Mouse (Mus musculus) thymus, postnatal 4 days (tissue): ENCODE data around the gene Ifi35.
"Not testable (repeated sequence)": the region's sequence is repeated elsewhere in the genome, so short reads cannot be mapped to it uniquely, and the experiment has no call there.

ENCODE experiments used
- DNase-seq: peaks from one replicate; pipeline ENCODE4 v3.0.0; 2021

The Ifi35 gene

DNA sequence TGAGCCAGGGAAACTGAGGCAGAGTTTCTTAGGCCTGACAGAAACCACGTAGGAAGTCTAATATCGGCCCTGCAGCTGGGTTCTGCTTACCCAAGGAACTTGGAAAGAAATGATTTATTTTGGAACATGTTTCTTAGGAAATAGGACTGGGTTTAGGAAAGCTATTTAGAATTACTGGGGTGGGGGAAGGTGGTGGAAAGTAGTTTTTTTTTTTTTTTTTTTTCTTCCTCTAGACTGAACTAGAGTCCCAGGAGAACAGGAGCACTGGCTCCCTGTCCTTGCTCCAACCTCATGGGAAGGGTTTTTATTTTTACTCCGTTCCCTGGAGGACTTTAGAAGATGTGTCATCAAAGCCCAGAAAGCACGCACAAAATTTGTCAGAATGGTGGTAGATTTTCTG lies 20.9 kb downstream of the Ifi35 start:
- no peak for DNase-seq

GRCm38 (mm10) chr11:101470206-101470605 lies 22.0 kb downstream of the Ifi35 start:
- DNase-seq, result no peak

DNA sequence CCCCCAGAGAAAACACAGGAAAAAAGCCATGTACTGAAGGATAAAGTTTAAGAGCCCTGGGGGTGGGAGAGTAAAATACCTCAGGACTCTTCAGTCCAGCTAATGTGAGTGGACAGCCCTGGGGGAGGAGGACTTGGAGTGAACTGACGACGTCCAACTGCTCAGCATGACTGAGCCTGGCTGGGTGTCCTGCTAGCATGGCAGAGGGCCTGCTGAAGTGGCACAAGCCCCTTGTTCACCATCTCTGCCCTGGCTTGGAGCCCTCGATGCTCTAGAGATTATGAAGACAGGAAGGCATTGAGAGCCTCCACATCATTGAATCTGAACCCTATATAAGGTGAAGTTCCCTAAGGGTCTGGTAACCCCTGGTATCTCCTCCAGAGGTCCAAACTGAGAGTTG lies 23.7 kb downstream of the Ifi35 start:
- no peak for DNase-seq

GRCm38 (mm10) chr11:101472336-101472735 lies 24.1 kb downstream of the Ifi35 start:
- DNase-seq, result no peak

DNA sequence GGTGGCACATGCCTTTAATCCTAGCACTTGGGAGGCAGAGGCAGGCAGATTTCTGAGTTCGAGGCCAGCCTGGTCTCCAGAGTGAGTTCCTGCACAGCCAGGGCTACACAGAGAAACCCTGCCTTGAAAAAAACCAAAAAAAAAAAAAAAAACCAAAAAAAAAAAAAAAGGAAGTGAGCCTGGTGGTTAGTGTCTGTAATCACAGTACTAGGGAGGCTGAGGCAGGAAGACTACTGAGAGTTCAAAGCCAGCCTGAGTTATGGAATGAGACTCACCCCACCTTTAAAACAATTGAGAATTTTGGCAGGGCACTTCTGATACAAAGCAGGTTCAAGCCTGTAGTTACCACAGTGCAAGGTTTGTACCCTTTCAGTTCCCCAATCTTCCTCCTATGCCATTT lies 25.5 kb downstream of the Ifi35 start:
- DNase-seq, result not testable (repeated sequence)

- no peak for DNase-seq
Observed at GRCm38 (mm10) chr11:101474298-101474697, 26.1 kb downstream of the Ifi35 start.

DNA sequence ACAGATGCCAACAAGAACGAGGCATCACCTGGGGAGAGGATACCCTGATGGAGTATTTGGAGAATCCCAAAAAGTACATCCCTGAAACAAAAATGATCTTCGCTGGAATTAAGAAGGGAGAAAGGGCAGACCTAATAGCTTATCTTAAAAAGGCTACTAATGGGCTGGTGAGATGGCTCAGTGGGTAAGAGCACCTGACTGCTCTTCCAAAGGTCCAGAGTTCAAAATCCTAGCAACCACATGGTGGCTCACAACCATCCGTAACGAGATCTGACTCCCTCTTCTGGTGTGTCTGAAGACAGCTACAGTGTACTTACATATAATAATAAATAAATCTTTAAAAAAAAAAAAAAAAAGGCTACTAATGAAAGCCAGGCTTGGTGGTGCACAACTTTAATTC lies 28.2 kb downstream of the Ifi35 start:
- not testable (repeated sequence) for DNase-seq

DNA sequence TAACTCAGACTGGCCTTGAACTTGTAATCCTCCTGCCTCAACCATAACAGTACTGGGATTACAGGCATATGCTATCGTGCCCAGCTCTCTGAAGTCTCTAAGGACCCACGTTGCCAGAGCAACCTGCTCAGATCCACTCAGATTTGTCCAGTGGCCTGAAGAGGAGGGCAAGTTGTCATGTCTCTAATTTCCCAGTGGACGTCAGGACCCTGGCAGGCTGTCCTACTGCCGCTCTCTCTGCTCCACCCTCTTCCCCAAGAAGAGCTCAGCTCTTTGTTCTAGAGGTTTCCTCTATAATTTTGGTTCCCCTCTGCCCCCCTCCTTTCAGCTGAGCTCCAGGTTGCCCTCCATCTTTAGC lies 29.0 kb downstream of the Ifi35 start:
- DNase-seq, result no peak

- no peak for DNase-seq
Observed at GRCm38 (mm10) chr11:101477552-101478211, 29.5 kb downstream of the Ifi35 start.

DNA sequence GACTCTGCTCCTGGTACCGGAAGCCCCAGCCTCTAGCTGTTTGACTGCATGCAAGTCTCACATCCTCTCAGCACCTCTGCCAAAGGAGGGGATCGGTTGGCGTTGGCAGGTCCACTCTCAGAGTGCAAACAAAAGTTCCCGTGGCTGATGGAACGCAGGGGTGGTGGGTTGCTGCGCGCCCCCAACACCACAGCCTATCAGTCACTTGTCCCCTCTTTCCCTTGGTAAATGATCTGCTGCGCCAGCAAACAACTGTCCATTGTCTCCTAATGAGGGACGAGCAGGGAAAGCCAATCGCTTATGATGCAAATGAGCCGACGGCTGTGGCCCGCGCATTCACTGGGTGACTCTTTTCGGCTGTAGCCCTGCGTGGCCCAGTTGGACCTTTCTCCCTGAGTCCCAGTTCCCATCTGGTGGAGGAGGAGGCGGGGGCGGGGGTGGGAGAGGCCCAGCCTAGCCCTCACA lies 31.0 kb downstream of the Ifi35 start:
- DNase-seq, result no peak

DNA sequence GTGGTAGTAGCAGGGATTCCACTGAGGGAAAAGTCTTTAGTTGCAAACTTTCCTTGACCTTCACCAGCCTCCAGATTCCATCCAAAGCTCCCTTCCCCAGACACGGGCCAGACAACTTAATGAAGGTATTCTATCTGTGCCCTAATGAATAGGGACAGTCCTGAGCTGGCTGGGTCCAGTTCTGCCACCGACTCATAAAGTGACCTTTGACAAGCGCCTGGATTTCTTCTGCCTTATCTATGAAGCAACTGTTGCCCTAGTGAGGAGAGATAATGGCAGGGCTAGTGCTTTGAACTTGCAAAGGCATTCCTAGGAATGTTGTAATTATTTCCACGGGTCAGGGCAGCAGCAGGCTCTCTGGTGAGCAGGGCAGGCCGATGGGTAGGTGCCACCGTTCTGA lies 32.7 kb downstream of the Ifi35 start:
- no peak for DNase-seq

DNA sequence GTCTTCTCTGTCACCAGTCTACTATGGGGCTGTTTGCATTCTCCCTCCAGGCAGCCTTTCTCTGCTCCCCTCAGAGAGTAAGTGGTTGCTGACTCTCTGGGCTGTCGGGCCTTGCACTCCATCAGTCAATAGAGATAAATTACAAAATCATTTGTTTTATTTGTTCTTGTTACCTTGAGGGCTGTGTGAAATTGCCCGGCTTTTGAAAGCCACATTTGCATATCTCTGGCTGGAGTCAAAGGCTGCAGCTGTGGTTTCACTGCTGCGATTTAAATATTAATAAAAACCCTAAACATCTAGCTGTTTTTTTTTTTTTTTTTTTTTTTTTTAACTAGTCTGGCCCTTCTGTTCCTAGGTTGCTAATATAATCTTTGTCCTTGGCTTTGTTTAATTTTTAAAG lies 35.6 kb downstream of the Ifi35 start:
- no peak for DNase-seq

DNA sequence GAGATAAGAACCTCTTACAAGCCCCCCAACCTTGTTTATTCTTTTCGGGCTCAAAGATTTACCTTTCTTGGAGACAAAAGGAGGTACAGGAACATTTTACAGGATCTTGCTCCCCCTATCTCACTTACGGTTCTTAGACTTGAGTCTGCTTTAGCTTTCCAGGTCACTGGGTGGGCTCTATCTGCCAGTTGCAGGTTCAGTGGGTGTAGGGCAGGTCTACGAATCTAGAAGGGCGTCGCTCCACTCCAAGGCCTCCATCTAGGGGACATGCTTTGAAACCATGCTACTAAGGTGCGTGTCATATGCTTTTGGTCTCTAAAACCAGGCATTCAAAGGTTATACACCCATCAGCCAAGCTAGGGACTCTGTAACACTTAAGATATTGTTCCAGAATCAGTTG lies 36.0 kb downstream of the Ifi35 start:
- DNase-seq, result no peak

DNA sequence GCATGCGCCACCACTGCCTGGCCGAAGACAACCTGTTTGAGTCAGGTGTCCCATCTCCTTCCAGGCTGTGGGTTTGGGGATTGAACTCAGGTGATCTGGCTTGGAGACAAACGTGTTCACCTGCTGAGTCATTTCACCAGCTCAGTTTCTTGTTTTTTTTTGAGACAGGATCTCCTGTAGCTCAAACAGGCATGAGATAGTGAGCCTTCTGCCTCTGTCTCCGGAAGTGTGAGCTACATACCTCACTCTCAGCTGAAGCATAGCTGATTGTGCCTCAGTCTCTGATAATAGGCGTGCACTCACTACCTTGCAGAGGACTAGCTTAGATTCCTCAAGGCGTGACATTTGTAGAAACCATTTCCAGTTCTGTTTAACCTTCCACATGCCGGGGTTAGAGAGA lies 36.6 kb downstream of the Ifi35 start:
- no peak for DNase-seq

- no peak for DNase-seq
Observed at GRCm38 (mm10) chr11:101485509-101486028, 37.4 kb downstream of the Ifi35 start.

GRCm38 (mm10) chr11:101486126-101486525 lies 37.9 kb downstream of the Ifi35 start:
- no peak for DNase-seq

DNA sequence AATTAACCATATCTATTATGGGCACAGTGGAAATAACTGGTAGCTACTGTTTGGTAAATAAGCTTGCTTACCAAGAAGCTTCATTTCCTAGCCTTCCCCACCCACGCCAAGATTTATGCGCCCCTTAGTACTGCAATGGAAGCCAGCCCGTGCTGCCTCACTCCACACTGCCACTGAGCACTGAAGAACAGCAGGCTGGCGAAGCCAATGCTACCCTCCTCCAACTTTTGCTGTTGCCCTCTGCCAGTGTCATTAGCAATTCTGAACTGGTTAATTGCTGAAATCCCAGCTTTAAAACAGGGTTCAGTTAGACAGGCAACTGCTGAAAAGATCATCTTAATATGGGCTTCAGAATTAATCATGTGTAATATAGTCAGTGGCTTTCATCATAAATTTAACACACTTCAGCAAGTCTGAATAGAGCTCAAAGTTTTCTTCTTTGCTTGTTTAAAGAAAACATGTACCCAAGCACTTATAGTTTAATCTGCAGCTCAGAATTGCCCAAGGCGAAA lies 58.1 kb downstream of the Ifi35 start:
- DNase-seq, result no peak

DNA sequence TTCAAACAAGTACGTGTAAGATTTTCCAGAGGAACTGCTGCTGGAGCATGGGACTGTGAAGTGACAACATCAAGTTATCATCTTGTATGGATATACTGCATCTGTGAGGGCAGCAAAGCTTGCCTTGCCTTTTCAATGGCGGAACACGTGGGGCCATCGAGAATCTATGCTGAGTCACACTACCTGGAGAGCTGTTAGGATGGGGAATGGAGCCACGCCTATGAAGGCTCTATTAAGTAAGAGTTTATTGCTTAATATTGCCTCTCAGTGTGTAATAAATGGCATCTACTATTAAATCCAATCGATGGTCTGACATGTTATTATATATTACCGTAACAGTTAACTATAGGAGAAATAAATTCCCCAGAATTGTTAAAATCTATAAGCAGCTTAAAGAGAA lies 58.9 kb downstream of the Ifi35 start:
- no peak for DNase-seq
